Mouse (Mus musculus): Measurements from ENCODE around the gene Snai3. TPM values are rescaled to one million over a fixed set of nuclear protein-coding genes. Genes with fewer than 3 reads are reported as not detected.

Gene Snai3
- total RNA-seq, 2 experiments from 2014 or later, result not detected

Small RNA genes within 50 kb of the gene (microRNA-seq; reads per million reads assigned to microRNA genes)
- 0 reads per million in 2 experiments for gene Gm24366

Other genes starting within 250 kb of the Snai3 start
- gene Zfpm1, start 178.6 kb downstream of the Snai3 start, total RNA-seq (2021), result 10 to 100 TPM; 20.4 to 25.2 TPM
- 1 to 10 TPM; 2.3 to 3.0 TPM for gene Trhr2, start 100.0 kb downstream of the Snai3 start, total RNA-seq (2021)
- 10 to 100 TPM; 36.0 to 39.4 TPM for gene Zc3h18, start 84.1 kb downstream of the Snai3 start, total RNA-seq (2021)
- gene Il17c, start 38.7 kb downstream of the Snai3 start, total RNA-seq (2021), result not detected
- 1 to 10 TPM; 8.6 to 9.9 TPM for gene Cyba, start 27.8 kb downstream of the Snai3 start, total RNA-seq (2021)
- 10 to 100 TPM; 32.7 to 34.4 TPM for gene Mvd, start 17.3 kb downstream of the Snai3 start, total RNA-seq (2021)
- gene Rnf166, start 15.3 kb upstream of the Snai3 start, total RNA-seq (2021), result 10 to 100 TPM; 22.4 to 23.2 TPM
- 10 to 100 TPM; 23.9 to 30.9 TPM for gene Ctu2, start 15.4 kb upstream of the Snai3 start, total RNA-seq (2021)
- 10 to 100 TPM; 10.1 to 12.2 TPM for gene Piezo1, start 90.6 kb upstream of the Snai3 start, total RNA-seq (2021)
- gene Cdt1, start 107.3 kb upstream of the Snai3 start, total RNA-seq (2021), result 1 to 10 TPM; 2.2 to 3.5 TPM
- 10 to 100 TPM; 73.7 to 81.1 TPM for gene Aprt, start 116.2 kb upstream of the Snai3 start, total RNA-seq (2021)
- gene Galns, start 150.7 kb upstream of the Snai3 start, total RNA-seq (2021), result 10 to 100 TPM in 1 of 2 experiments, 1 to 10 TPM in 1; 9.7 to 10.3 TPM
- 10 to 100 TPM; 84.2 to 85.9 TPM for gene Trappc2l, start 150.9 kb upstream of the Snai3 start, total RNA-seq (2021)
- gene Pabpn1l, start 162.0 kb upstream of the Snai3 start, total RNA-seq (2021), result not detected
- gene Cbfa2t3, start 238.4 kb upstream of the Snai3 start, total RNA-seq (2021), result 10 to 100 TPM; 27.2 to 29.7 TPM